Mouse (Mus musculus) megakaryocyte, embryonic 14.5 days (primary cell): ENCODE data around the gene Naaladl1. TPM values are rescaled to one million over a fixed set of nuclear protein-coding genes. Genes with fewer than 3 reads are reported as not detected.
A peak's percentile ranks its signal among the peaks of the same experiment; 100 is the strongest.
"Not testable (repeated sequence)": the region's sequence is repeated elsewhere in the genome, so short reads cannot be mapped to it uniquely, and the experiment has no call there.

Experiments
- H3K27me3 ChIP-seq: replicated peaks from 2 replicates; pipeline ENCODE3; 2012; ENCODE audit warnings: inconsistent platforms
- H3K36me3 ChIP-seq: replicated peaks from 2 replicates; pipeline ENCODE3; 2012; ENCODE audit warnings: low read length, inconsistent platforms, mixed read lengths
- H3K4me1 ChIP-seq: 2 replicates; pipeline ENCODE4 v1.6.1; 2012; ENCODE audit warnings: inconsistent platforms
- H3K4me3 ChIP-seq: replicated peaks from 2 replicates; pipeline ENCODE3; 2012; ENCODE audit warnings: moderate library complexity, mild to moderate bottlenecking, inconsistent platforms
- H3K9me3 ChIP-seq: 2 replicates; pipeline ENCODE4 v1.6.1; 2012; ENCODE audit warnings: inconsistent platforms
- FLI1 ChIP-seq: IDR thresholded peaks from 2 replicates; pipeline ENCODE4 v1.6.1; 2012; ENCODE audit warnings: low read length, inconsistent platforms, mixed read lengths
- GATA1 ChIP-seq: IDR thresholded peaks from 3 replicates; pipeline ENCODE4 v1.6.1; 2012; ENCODE audit warnings: mixed read lengths, low read length, inconsistent platforms, borderline replicate concordance
- polyA plus RNA-seq: library from polyadenylated mRNA; stranded (reverse); fragments of >175 nt; gene quantifications from 2 replicates; pipeline ENCODE4 v1.2.3, GENCODE M21; 2012; ENCODE audit warnings: low replicate concordance; ENCODE audit not compliant: insufficient read depth

The Naaladl1 gene
- polyA plus RNA-seq, 1 experiment: 0.30 TPM

- Histone ChIP-seq H3K27me3 (no peaks in the 10 kb centered on the region), H3K4me3 (peak overlapping the region; percentile 74), H3K4me1 (peaks cover 30% of the 10 kb centered on the region), H3K9me3 (no peaks in the 10 kb centered on the region), H3K36me3 (peaks cover 25% of the 10 kb centered on the region)
- no peak for TF ChIP-seq GATA1
Measured at GRCm38 (mm10) chr19:6126289-6126688, 20.7 kb downstream of the Naaladl1 start.

- Histone ChIP-seq H3K36me3 (peaks cover 18% of the 10 kb centered on the region), H3K4me3 (peak overlapping the region; percentile 95), H3K9me3 (no peaks in the 10 kb centered on the region), H3K27me3 (no peaks in the 10 kb centered on the region), H3K4me1 (peaks cover 34% of the 10 kb centered on the region)
- TF ChIP-seq GATA1: no peak
- no peak for TF ChIP-seq FLI1
Measured at GRCm38 (mm10) chr19:6126789-6127580, 21.4 kb downstream of the Naaladl1 start.

GRCm38 (mm10) chr19:6127760-6128341 lies 22.3 kb downstream of the Naaladl1 start, which contains the start of gene Snx15:
Gene Snx15 (minus strand): TSS chr19:6128304.
- Histone ChIP-seq H3K4me3 (peak within 1 kb of the TSS; percentile 95), H3K27me3 (no peaks in the 10 kb centered on the region), H3K9me3 (no peaks in the 10 kb centered on the region), H3K4me1 (peaks cover 40% of the 10 kb centered on the region), H3K36me3 (peaks cover 11% of the 10 kb centered on the region)
- TF ChIP-seq FLI1 (no peak), GATA1 (no peak)

- not testable (repeated sequence) for H3K27me3 ChIP-seq, H3K9me3 ChIP-seq, H3K4me3 ChIP-seq
- Histone ChIP-seq H3K36me3 (peaks cover 19% of the 10 kb centered on the region), H3K4me1 (peaks cover 42% of the 10 kb centered on the region)
Measured at GRCm38 (mm10) chr19:6130414-6131128, 25.0 kb downstream of the Naaladl1 start.

GRCm38 (mm10) chr19:6132171-6132827 lies 26.7 kb downstream of the Naaladl1 start:
- TF ChIP-seq FLI1 (no peak), GATA1 (no peak)
- H3K4me1 ChIP-seq: peaks cover 33% of the 10 kb centered on the region
- H3K27me3 ChIP-seq: no peaks in the 10 kb centered on the region
- no peaks in the 10 kb centered on the region for H3K9me3 ChIP-seq
- H3K36me3 ChIP-seq: peaks cover 37% of the 10 kb centered on the region
- peak overlapping the region; percentile 20 for H3K4me3 ChIP-seq

GRCm38 (mm10) chr19:6133197-6133596 lies 27.6 kb downstream of the Naaladl1 start:
- not testable (repeated sequence) for H3K4me3 ChIP-seq, H3K27me3 ChIP-seq
- H3K36me3 ChIP-seq: peaks cover 45% of the 10 kb centered on the region

GRCm38 (mm10) chr19:6136397-6136796 lies 30.8 kb downstream of the Naaladl1 start:
- H3K36me3 ChIP-seq: peaks cover 49% of the 10 kb centered on the region
- H3K27me3 ChIP-seq: no peaks in the 10 kb centered on the region
- no peak overlapping the region for H3K4me3 ChIP-seq
- H3K4me1 ChIP-seq: peaks cover 47% of the 10 kb centered on the region
- H3K9me3 ChIP-seq: no peaks in the 10 kb centered on the region
- TF ChIP-seq FLI1: no peak
- TF ChIP-seq GATA1: no peak

More at GRCm38 (mm10) chr19:6133197-6133596, 27.6 kb downstream of the Naaladl1 start:
- H3K4me1 ChIP-seq: peaks cover 33% of the 10 kb centered on the region
- not testable (repeated sequence) for H3K9me3 ChIP-seq

GRCm38 (mm10) chr19:6139701-6140100 lies 34.1 kb downstream of the Naaladl1 start:
- Histone ChIP-seq H3K36me3 (peaks cover 38% of the 10 kb centered on the region), H3K4me3 (peak overlapping the region; percentile 100), H3K9me3 (no peaks in the 10 kb centered on the region), H3K4me1 (peaks cover 32% of the 10 kb centered on the region), H3K27me3 (peaks cover 6% of the 10 kb centered on the region)
- TF ChIP-seq GATA1: no peak
- no peak for TF ChIP-seq FLI1

GRCm38 (mm10) chr19:6140374-6140677 lies 34.7 kb downstream of the Naaladl1 start:
- Histone ChIP-seq H3K4me1 (peaks cover 32% of the 10 kb centered on the region), H3K36me3 (peaks cover 32% of the 10 kb centered on the region), H3K9me3 (no peaks in the 10 kb centered on the region), H3K4me3 (peak overlapping the region; percentile 100), H3K27me3 (peaks cover 11% of the 10 kb centered on the region)
- no peak for TF ChIP-seq FLI1
- TF ChIP-seq GATA1: no peak
